Mouse (Mus musculus) heart, adult 2 months (tissue): ENCODE data around the gene Klc1.

Experiments used
- CTCF ChIP-seq: fragments of 200-600 bp; IDR thresholded peaks from 2 replicates; pipeline ENCODE4 v1.8.1; 2022; ENCODE audit warnings: antibody characterized with exemption, mild to moderate bottlenecking, moderate library complexity
- EP300 ChIP-seq: fragments of 200-500 bp; IDR thresholded peaks from 2 replicates; pipeline ENCODE4 v1.6.1; 2011; ENCODE audit warnings: low read depth, low read length, control low read depth; ENCODE audit not compliant: insufficient read depth
- POLR2A ChIP-seq: fragments of 200-500 bp; IDR thresholded peaks from 2 replicates; pipeline ENCODE4 v1.6.1; 2011; ENCODE audit warnings: mild to moderate bottlenecking, low read depth, low read length, control low read depth; ENCODE audit not compliant: insufficient read depth

- no peak for TF ChIP-seq CTCF
- TF ChIP-seq POLR2A: no peak
- TF ChIP-seq EP300: no peak
These were observed 19.3 kb downstream of the Klc1 start for GRCm38 (mm10) chr12:111777919-111778318.
